Mouse (Mus musculus) midbrain, embryonic 11.5 days (tissue): ENCODE measurements around the gene Lmod1. TPM values are rescaled to one million over a fixed set of nuclear protein-coding genes. Genes with fewer than 3 reads are reported as not detected.

ENCODE experiments used
- ATAC-seq: fragments of 200-750 bp; cut with Nextera tagmentation; 2 replicates; pipeline ENCODE4 v1.8.0; 2017; ENCODE audit warnings: moderate TSS enrichment, moderate library complexity; ENCODE audit not compliant: low FRiP score
- DNase-seq: peaks from one replicate; pipeline ENCODE4 v3.0.0; 2015; ENCODE audit warnings: low spot score; ENCODE audit errors: missing footprints
- H3K27ac ChIP-seq: fragments of 300-500 bp; sonication (generic); 2 replicates; pipeline ENCODE4 v1.5.1; 2014; ENCODE audit warnings: low read depth, low read length
- H3K27me3 ChIP-seq: fragments of 300-500 bp; sonication (generic); 2 replicates; pipeline ENCODE4 v1.6.1; 2014; ENCODE audit warnings: mild to moderate bottlenecking, low read length, moderate library complexity, mixed read lengths; ENCODE audit not compliant: control insufficient read depth, insufficient read depth
- H3K36me3 ChIP-seq: fragments of 300-500 bp; sonication (generic); 2 replicates; pipeline ENCODE4 v1.6.1; 2014; ENCODE audit warnings: mild to moderate bottlenecking, low read length, moderate library complexity, mixed read lengths; ENCODE audit not compliant: control insufficient read depth, insufficient read depth
- H3K4me1 ChIP-seq: fragments of 300-500 bp; sonication (generic); 2 replicates; pipeline ENCODE4 v1.6.1; 2014; ENCODE audit warnings: low read length; ENCODE audit not compliant: control insufficient read depth, insufficient read depth
- H3K4me2 ChIP-seq: fragments of 300-500 bp; sonication (generic); 2 replicates; pipeline ENCODE4 v1.6.1; 2014; ENCODE audit warnings: mild to moderate bottlenecking, moderate library complexity
- H3K4me3 ChIP-seq: fragments of 300-500 bp; sonication (generic); 2 replicates; pipeline ENCODE4 v1.5.1; 2014; ENCODE audit warnings: low read depth, low read length
- H3K9ac ChIP-seq: fragments of 300-500 bp; sonication (generic); 2 replicates; pipeline ENCODE4 v1.6.1; 2014; ENCODE audit warnings: low read length
- H3K9me3 ChIP-seq: fragments of 300-500 bp; sonication (generic); 2 replicates; pipeline ENCODE4 v1.6.1; 2016; ENCODE audit warnings: low read length; ENCODE audit not compliant: control insufficient read depth
- WGBS: fragments of 180-500 bp; shearing (Covaris S2); extraction: QIAGEN DNeasy Blood & Tissue Kit; methylation state at CpG from one replicate; pipeline ENCODE4 v1.1.7; 2014; 5-methylcytosine and 5-hydroxymethylcytosine counted together
- polyA plus RNA-seq: library from polyadenylated mRNA; unstranded; fragments of >200 nt; fragmentation: Nextera tagmentation; extraction: Ambion mirVana; gene quantifications from 2 replicates; pipeline ENCODE4 v1.2.1, GENCODE M21; 2014

Lmod1 gene
- polyA plus RNA-seq, 1 experiment from 2014 or later = 0.81 TPM

GRCm38 (mm10) chr1:135347498-135348169, 23.0 kb downstream of the Lmod1 start:
- Histone ChIP-seq H3K4me1 (no peaks in the 10 kb centered on the region), H3K27ac (no peak overlapping the region), H3K9me3 (no peaks in the 10 kb centered on the region), H3K27me3 (no peaks in the 10 kb centered on the region), H3K36me3 (no peaks in the 10 kb centered on the region), H3K4me2 (no peak overlapping the region), H3K9ac (no peak overlapping the region), H3K4me3 (no peak overlapping the region)
- 62% methylated on average over 4 of the region's 4 CpGs for WGBS
- DNase-seq (peak; percentile 69), ATAC-seq (no peak)

- no peak overlapping the region for H3K27ac ChIP-seq
- H3K4me1 ChIP-seq = no peaks in the 10 kb centered on the region
- no peak for ATAC-seq
- peak; percentile 57 for DNase-seq
- H3K27me3 ChIP-seq = no peaks in the 10 kb centered on the region
- 90% methylated on average over 3 of the region's 3 CpGs for WGBS
- H3K9me3 ChIP-seq = no peaks in the 10 kb centered on the region
- no peak overlapping the region for H3K4me3 ChIP-seq
- H3K36me3 ChIP-seq = no peaks in the 10 kb centered on the region
- no peak overlapping the region for H3K9ac ChIP-seq
- H3K4me2 ChIP-seq = no peak overlapping the region
Measured at GRCm38 (mm10) chr1:135351953-135352352, 27.3 kb downstream of the Lmod1 start.

GRCm38 (mm10) chr1:135359071-135359470, 34.5 kb downstream of the Lmod1 start:
- Histone ChIP-seq H3K9ac (no peak overlapping the region), H3K4me1 (no peaks in the 10 kb centered on the region), H3K36me3 (no peaks in the 10 kb centered on the region), H3K4me3 (no peak overlapping the region), H3K27me3 (no peaks in the 10 kb centered on the region), H3K27ac (no peak overlapping the region), H3K9me3 (no peaks in the 10 kb centered on the region; the same call in 1 of the 2 replicates), H3K4me2 (no peak overlapping the region)
- DNase-seq (no peak), ATAC-seq (no peak)
- WGBS = 31% methylated on average over 2 of the region's 2 CpGs

GRCm38 (mm10) chr1:135361491-135361890, 36.9 kb downstream of the Lmod1 start:
- no peaks in the 10 kb centered on the region for H3K27me3 ChIP-seq
- H3K4me2 ChIP-seq = no peak overlapping the region
- H3K36me3 ChIP-seq = no peaks in the 10 kb centered on the region
- no peak overlapping the region for H3K9ac ChIP-seq
- H3K4me1 ChIP-seq = no peaks in the 10 kb centered on the region
- no peak overlapping the region for H3K27ac ChIP-seq
- ATAC-seq = no peak
- WGBS = 89% methylated on average over 4 of the region's 4 CpGs
- DNase-seq = no peak
- H3K4me3 ChIP-seq = no peak overlapping the region
- no peaks in the 10 kb centered on the region; the same call in 1 of the 2 replicates for H3K9me3 ChIP-seq

- Histone ChIP-seq H3K27ac (no peak overlapping the region), H3K36me3 (no peaks in the 10 kb centered on the region), H3K4me2 (no peak overlapping the region), H3K9ac (no peak overlapping the region), H3K9me3 (no peaks in the 10 kb centered on the region; the same call in 1 of the 2 replicates), H3K4me1 (no peaks in the 10 kb centered on the region), H3K27me3 (no peaks in the 10 kb centered on the region), H3K4me3 (no peak overlapping the region)
- ATAC-seq = no peak
- no peak for DNase-seq
Measured at GRCm38 (mm10) chr1:135362115-135362514, 37.5 kb downstream of the Lmod1 start.

GRCm38 (mm10) chr1:135363446-135363845, 38.8 kb downstream of the Lmod1 start:
- DNase-seq (peak; percentile 67), ATAC-seq (no peak)
- H3K4me2 ChIP-seq = no peak overlapping the region
- no peak overlapping the region for H3K9ac ChIP-seq
- no peak overlapping the region for H3K4me3 ChIP-seq
- no peak overlapping the region for H3K27ac ChIP-seq
- H3K4me1 ChIP-seq = peaks cover 2% of the 10 kb centered on the region; the same call in 1 of the 2 replicates
- H3K27me3 ChIP-seq = no peaks in the 10 kb centered on the region
- no peaks in the 10 kb centered on the region for H3K36me3 ChIP-seq
- WGBS = 86% methylated on average over 8 of the region's 8 CpGs
- H3K9me3 ChIP-seq = no peaks in the 10 kb centered on the region; the same call in 1 of the 2 replicates

GRCm38 (mm10) chr1:135366380-135366779, 41.8 kb downstream of the Lmod1 start:
- Histone ChIP-seq H3K36me3 (no peaks in the 10 kb centered on the region), H3K4me2 (no peak overlapping the region), H3K4me3 (no peak overlapping the region), H3K27me3 (no peaks in the 10 kb centered on the region; the same call in 1 of the 2 replicates), H3K9me3 (no peaks in the 10 kb centered on the region; the same call in 1 of the 2 replicates), H3K27ac (no peak overlapping the region), H3K9ac (no peak overlapping the region), H3K4me1 (peaks cover 7% of the 10 kb centered on the region)
- no peak for ATAC-seq
- DNase-seq = no peak

GRCm38 (mm10) chr1:135367005-135367404, 42.4 kb downstream of the Lmod1 start:
- ATAC-seq = no peak

GRCm38 (mm10) chr1:135367595-135367994, 43.0 kb downstream of the Lmod1 start:
- no peaks in the 10 kb centered on the region for H3K9me3 ChIP-seq
- H3K36me3 ChIP-seq = no peaks in the 10 kb centered on the region
- H3K4me1 ChIP-seq = peaks cover 12% of the 10 kb centered on the region
- ATAC-seq (no peak), DNase-seq (no peak)
- H3K4me2 ChIP-seq = no peak overlapping the region
- H3K27ac ChIP-seq = no peak overlapping the region
- no peak overlapping the region for H3K9ac ChIP-seq
- no peaks in the 10 kb centered on the region; the same call in 1 of the 2 replicates for H3K27me3 ChIP-seq
- H3K4me3 ChIP-seq = no peak overlapping the region
- 80% methylated on average over 8 of the region's 8 CpGs for WGBS

More at GRCm38 (mm10) chr1:135367005-135367404, 42.4 kb downstream of the Lmod1 start:
- WGBS = 84% methylated on average over 7 of the region's 7 CpGs
- Histone ChIP-seq H3K9ac (no peak overlapping the region), H3K4me1 (peaks cover 7% of the 10 kb centered on the region), H3K27me3 (no peaks in the 10 kb centered on the region; the same call in 1 of the 2 replicates), H3K27ac (no peak overlapping the region), H3K36me3 (no peaks in the 10 kb centered on the region), H3K9me3 (no peaks in the 10 kb centered on the region; the same call in 1 of the 2 replicates), H3K4me2 (no peak overlapping the region), H3K4me3 (no peak overlapping the region)
- no peak for DNase-seq
